Mouse (Mus musculus): ENCODE measurements around the gene Ptprd.

GRCm38 (mm10) chr4:76215141-76215540, 1996.6 kb downstream of the Ptprd start:
- TF ChIP-seq CTCF (IDR thresholded peaks at IDR 0.05; ENCODE audit: borderline replicate concordance, insufficient read depth, low read depth, low read length) (no peak), POLR2A (IDR thresholded peaks at IDR 0.05; ENCODE audit: borderline replicate concordance, insufficient read depth, low read length) (no peak)
